Mouse (Mus musculus) ES-Bruce4 (cell line): Measurements from ENCODE around the gene Sdk2.

Experiments used
- CTCF ChIP-seq: IDR thresholded peaks from one replicate; pipeline ENCODE4 v1.8.1; 2011; ENCODE audit warnings: low read depth, low read length
- EP300 ChIP-seq: IDR thresholded peaks from 2 replicates; pipeline ENCODE4 v1.6.1; 2011; ENCODE audit warnings: low read depth, low read length; ENCODE audit not compliant: insufficient read depth
- POLR2A ChIP-seq: IDR thresholded peaks from one replicate; pipeline ENCODE4 v1.8.1; 2011; ENCODE audit warnings: low read length; ENCODE audit not compliant: insufficient read depth

DNA sequence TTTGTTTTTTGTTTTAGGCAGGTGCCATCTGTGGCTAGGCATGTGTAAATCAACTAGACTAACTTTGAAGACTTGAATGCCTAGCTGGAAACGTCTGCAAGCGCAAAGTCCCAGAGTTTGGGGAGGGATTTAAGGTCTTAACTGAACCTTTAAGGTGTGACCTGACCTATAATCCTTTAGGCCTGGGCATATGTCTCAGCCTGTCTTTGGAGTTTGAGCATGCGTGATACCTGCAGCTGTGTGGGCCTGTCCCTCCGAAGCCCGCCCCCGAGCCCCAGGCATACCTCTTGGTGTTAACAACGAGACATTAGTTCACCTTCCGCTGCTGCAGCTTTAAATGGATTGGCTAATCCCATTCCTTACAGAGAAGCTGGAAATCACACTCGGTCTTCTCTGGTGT, 312.0 kb downstream of the Sdk2 start:
- TF ChIP-seq EP300 (no peak), POLR2A (no peak), CTCF (no peak)
